Mouse (Mus musculus): ENCODE results near the gene Pbdc1.
"Not testable (repeated sequence)": the region's sequence is repeated elsewhere in the genome, so short reads cannot be mapped to it uniquely, and the experiment has no call there.

GRCm38 (mm10) chrX:105083013-105083412 lies 3.5 kb downstream of the Pbdc1 start:
- not testable (repeated sequence) for TF ChIP-seq POLR2A (IDR thresholded peaks at IDR 0.05; ENCODE audit: control insufficient read depth, low read depth, low read length); CTCF (IDR thresholded peaks at IDR 0.05; ENCODE audit: control insufficient read depth, insufficient read depth, insufficient replicate concordance, low read depth, low read length)
